Mouse (Mus musculus) embryonic fibroblast, embryonic 13.5 days (primary cell): ENCODE data around the gene Als2. TPM values are rescaled to one million over a fixed set of nuclear protein-coding genes. Genes with fewer than 3 reads are reported as not detected.

Source experiments
- H3K27ac ChIP-seq: 2 replicates; pipeline ENCODE4 v1.5.1; 2012; ENCODE audit warnings: low read length, control low read depth, inconsistent platforms; ENCODE audit not compliant: insufficient read depth
- H3K4me1 ChIP-seq: 2 replicates; pipeline ENCODE4 v1.6.1; 2011; ENCODE audit warnings: low read length; ENCODE audit not compliant: control insufficient read depth, insufficient read depth
- H3K4me3 ChIP-seq: 2 replicates; pipeline ENCODE4 v1.5.1; 2011; ENCODE audit warnings: mild to moderate bottlenecking, control low read depth, low read length; ENCODE audit not compliant: insufficient read depth
- CTCF ChIP-seq: IDR thresholded peaks from 2 replicates; pipeline ENCODE4 v1.5.1; 2011; ENCODE audit warnings: mild to moderate bottlenecking, control low read depth, low read length, moderate library complexity, borderline replicate concordance; ENCODE audit not compliant: insufficient read depth
- POLR2A ChIP-seq: IDR thresholded peaks from 2 replicates; pipeline ENCODE4 v1.6.1; 2011; ENCODE audit warnings: low read depth, mild to moderate bottlenecking, control low read depth, low read length, moderate library complexity
- polyA plus RNA-seq: library from polyadenylated mRNA; stranded (reverse); fragments of >200 nt; gene quantifications from 2 replicates; pipeline ENCODE4 v1.2.4, GENCODE M21; 2011; ENCODE audit warnings: low read depth; ENCODE audit not compliant: missing spikeins, insufficient read length

The Als2 gene
- polyA plus RNA-seq, 1 experiment: 9.3 TPM

DNA sequence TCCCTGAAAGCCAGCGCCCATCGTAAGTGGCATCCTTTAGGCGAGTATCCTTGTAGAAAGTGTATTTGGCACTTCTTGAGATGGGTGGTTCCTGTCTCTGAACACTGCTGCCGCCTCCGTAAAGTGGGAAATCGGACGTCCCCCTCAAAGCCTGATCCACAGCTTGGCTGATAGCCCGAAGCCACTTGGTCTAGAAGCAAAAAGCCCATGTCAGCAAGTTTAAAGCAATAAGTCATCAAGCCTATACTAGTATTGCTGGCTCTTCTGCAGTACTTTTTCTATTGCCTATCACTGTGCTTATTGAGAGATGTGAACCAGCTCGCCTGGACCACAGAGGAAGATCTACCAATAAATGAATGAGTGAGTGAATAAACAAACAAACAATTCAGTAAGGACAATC lies 51.6 kb downstream of the Als2 start:
- Histone ChIP-seq H3K27ac (no peak overlapping the region), H3K4me1 (no peaks in the 10 kb centered on the region), H3K4me3 (no peak overlapping the region)
- TF ChIP-seq POLR2A (no peak), CTCF (no peak)

DNA sequence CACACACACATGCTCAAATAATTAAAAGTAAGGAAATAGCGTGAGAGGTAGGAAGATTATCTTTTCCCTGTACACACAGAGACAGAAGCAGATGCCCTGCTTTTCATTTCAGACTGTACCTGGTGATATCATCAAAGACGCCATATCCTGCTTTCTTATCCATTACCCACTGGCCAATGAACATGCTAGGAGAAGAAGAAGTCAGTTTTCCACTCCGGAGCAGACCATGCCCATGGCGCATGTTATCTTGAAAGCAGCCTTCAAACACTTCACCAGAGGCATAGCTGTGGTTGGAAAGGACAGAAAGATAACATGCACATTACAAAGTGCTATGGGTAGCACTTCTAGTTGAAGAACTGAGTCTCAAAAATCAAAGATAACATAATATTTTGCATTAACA lies 54.0 kb downstream of the Als2 start:
- TF ChIP-seq CTCF: no peak
- TF ChIP-seq POLR2A: no peak
- Histone ChIP-seq H3K27ac (no peak overlapping the region), H3K4me1 (no peaks in the 10 kb centered on the region), H3K4me3 (no peak overlapping the region)

DNA sequence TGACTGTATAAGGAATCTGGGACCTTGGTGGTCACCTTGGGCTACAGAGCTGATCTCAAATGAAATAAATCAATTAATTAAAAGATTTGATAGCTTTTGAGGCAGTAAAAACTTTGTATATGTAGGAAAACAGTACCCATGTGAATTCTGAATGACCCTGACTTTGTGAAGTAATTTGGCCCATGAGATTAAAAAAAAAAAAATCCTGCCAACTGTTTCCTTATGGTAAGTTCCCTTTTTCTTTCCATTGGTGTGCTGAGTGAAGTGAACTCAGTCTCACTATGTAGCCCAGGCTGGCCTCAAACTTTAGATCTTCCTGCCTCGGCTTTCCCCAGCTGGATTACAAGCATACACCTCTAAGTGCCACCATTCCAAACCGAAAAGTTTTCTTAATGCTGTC lies 54.7 kb downstream of the Als2 start:
- H3K27ac ChIP-seq: no peak overlapping the region
- H3K4me3 ChIP-seq: no peak overlapping the region
- no peak for TF ChIP-seq POLR2A
- TF ChIP-seq CTCF: no peak
- H3K4me1 ChIP-seq: no peaks in the 10 kb centered on the region

DNA sequence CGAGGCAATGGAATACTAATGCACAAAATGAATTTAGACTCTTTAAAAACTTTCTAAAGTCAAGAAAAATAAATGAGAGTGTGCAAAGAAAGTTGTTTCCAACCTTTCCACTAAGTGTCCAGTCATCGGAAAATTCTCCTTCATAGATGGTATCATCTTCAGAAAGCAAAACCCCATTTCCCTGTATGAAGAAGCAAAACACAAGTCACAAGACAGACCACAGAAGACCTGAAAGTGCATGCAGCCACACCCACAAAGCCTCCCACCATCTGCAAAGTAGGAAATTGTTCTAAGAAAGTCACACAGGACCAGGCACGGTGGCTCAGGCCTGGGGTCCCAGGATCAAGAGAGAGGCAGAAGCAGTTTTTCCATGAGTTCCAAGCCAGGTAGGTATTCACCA lies 57.0 kb downstream of the Als2 start:
- no peaks in the 10 kb centered on the region for H3K4me1 ChIP-seq
- TF ChIP-seq CTCF: no peak
- TF ChIP-seq POLR2A: no peak

DNA sequence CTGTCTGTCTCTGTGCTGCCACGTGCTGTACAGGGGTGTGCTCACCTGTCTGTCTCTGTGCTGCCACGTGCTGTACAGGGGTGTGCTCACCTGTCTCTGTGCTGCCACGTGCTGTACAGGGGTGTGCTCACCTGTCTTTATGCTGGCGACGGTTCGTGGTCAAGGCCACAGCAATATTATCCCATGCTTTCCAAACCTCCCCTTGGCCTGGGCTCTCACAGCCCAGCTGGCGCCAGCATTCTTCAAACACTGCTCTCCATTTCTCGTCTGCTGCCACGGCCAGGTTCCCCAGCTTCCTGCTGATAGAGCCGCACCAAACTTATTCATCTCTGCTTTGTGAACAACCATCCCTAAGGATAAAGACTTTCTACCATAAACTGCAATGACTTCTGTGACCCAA lies 58.6 kb downstream of the Als2 start:
- H3K27ac ChIP-seq: no peak overlapping the region
- no peak for TF ChIP-seq POLR2A
- TF ChIP-seq CTCF: no peak
- H3K4me1 ChIP-seq: no peaks in the 10 kb centered on the region
- H3K4me3 ChIP-seq: no peak overlapping the region

More for the DNA sequence above, 57.0 kb downstream of the Als2 start:
- Histone ChIP-seq H3K4me3 (no peak overlapping the region), H3K27ac (no peak overlapping the region)

DNA sequence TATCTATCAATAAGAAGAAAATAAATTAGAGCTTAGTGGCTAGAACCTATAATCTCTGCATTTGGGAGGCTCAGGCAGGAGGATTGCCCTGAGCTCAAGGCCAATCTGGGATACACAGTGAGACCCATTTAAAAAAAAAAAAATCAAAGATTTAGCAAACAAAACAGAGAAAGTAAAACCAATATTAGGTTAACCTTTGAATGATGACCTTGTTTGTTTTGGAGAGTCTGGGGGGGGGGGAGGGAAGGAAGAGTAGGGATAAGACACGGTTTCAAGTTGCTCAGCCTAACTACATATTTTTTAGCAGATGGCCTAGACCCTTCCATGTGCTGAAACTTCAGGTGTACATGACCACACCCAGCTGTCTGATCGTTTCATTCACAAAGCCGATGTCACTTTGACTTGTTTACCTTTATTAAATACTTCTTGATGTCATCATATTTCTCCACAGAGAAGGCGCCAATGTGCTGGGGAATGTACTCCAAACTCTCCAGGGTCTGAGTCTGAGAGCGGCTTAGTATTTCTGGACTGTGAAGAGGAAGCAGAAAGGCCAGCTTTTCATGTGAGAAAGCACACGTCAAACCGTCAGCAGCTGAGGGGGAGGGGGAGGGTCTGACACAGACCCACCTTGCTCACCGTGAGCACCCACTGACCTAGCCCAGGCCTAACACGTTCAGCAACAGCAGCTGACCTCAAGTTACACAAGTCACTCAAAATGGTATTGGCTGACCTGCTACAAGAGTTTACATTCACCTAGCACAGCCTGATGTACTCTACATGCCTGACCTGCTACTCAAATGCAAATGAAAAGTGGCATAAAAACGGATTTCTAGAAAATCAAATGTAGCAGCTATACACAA lies 62.3 kb downstream of the Als2 start:
- TF ChIP-seq CTCF: no peak
- no peak for TF ChIP-seq POLR2A

DNA sequence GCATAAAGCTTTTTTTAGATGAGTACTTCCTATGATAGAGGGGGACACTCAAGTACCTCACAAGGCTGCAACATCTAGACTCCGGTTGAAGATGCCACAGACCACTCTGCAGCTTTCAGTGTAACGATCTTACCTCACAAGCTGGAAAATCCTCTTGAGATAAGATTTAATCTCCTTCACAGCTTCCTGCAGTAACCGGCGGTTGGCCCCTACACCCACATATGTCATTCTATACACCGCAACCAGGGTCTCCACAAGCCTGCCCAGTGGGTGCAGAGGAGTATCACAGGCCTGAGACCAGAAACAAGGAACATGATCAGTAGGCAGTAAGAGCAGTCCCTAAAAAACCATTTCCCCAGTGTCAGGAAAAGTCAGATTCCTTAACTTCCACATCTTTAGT lies 64.0 kb downstream of the Als2 start:
- Histone ChIP-seq H3K4me1 (peaks cover 11% of the 10 kb centered on the region), H3K27ac (peak overlapping the region; percentile 23), H3K4me3 (no peak overlapping the region)
- TF ChIP-seq CTCF: no peak
- no peak for TF ChIP-seq POLR2A

More for the DNA sequence above, 62.3 kb downstream of the Als2 start:
- no peak overlapping the region for H3K27ac ChIP-seq
- peaks cover 11% of the 10 kb centered on the region for H3K4me1 ChIP-seq
- H3K4me3 ChIP-seq: no peak overlapping the region

DNA sequence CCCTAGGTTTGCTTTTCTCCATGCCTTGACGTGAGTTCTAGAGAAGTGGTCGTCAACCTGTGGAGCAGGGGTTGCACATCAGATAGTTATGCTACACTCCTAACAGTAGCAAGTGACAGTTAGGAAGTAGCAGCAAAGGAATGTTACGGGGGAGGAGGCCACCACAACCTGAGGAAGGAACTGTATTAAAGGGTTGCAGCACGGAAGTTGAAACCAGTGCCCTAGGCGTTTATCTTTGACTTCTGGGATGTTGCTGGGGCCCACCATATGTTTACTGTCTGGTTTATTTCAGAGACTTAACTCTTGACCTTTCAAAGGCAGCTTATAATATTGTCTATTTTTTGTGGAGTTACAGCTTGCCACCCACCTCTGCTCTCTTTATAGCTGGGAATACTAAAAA lies 65.2 kb downstream of the Als2 start:
- Histone ChIP-seq H3K27ac (peak overlapping the region; percentile 63; the same call in 1 of the 2 replicates), H3K4me3 (no peak overlapping the region), H3K4me1 (peaks cover 13% of the 10 kb centered on the region)
- TF ChIP-seq CTCF (no peak), POLR2A (no peak)

DNA sequence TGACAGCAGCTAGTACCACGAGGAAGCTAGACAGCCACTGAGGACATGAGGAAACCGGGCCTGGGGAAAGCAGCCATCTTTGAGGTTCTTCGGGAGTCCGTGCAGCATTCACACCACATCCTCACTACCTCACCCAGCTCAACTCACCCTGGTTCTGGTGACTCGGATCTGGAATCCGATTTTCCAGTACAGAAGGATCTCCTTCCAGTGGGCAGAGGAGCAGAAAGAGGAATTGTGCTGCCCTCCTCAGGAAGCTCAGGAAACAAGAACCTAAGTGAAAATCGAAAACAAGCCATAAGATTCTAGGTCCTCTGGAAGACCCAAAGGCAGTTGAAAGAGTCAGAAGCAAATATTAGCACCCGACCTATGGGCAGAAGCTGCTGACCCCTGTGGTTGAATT lies 66.7 kb downstream of the Als2 start:
- Histone ChIP-seq H3K4me1 (peaks cover 13% of the 10 kb centered on the region), H3K4me3 (no peak overlapping the region), H3K27ac (no peak overlapping the region)
- no peak for TF ChIP-seq POLR2A

DNA sequence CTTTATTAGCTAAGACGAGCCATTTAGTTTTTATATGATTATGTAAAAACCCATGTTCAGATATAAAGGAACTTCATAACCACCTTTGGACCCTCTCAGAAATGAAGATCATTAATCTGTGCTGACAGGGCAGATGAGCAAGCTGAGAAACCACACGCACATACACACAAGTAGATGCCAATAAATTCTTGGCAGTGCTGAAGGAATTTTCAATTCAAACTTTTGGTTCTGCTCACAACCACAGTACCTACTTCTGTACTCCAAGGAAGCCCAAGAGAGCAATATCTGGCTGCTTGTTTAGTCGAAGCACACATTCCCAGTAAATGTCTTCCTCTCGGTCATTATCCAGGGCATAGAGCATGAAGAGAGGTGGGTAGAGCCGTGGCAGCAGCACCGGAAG lies 67.4 kb downstream of the Als2 start:
- Histone ChIP-seq H3K27ac (no peak overlapping the region), H3K4me1 (peaks cover 13% of the 10 kb centered on the region), H3K4me3 (no peak overlapping the region)
- no peak for TF ChIP-seq CTCF
- TF ChIP-seq POLR2A: no peak
